Mouse (Mus musculus) G1E (cell line): ENCODE data around the gene Auts2. TPM values are rescaled to one million over a fixed set of nuclear protein-coding genes. Genes with fewer than 3 reads are reported as not detected.

Source experiments
- ATAC-seq: 2 replicates; pipeline ENCODE4 v1.8.0; 2016; ENCODE audit warnings: mild to moderate bottlenecking; ENCODE audit not compliant: insufficient number of reproducible peaks, poor library complexity, low FRiP score, severe bottlenecking; ENCODE audit errors: extremely low read depth
- DNase-seq: peaks from one replicate; pipeline ENCODE4 v3.0.0; 2012; ENCODE audit warnings: low spot score
- H3K27me3 ChIP-seq: 2 replicates; pipeline ENCODE4 v1.6.1; 2012; ENCODE audit warnings: mild to moderate bottlenecking, low read length, inconsistent platforms; ENCODE audit not compliant: insufficient read depth
- H3K36me3 ChIP-seq: replicated peaks from 2 replicates; pipeline ENCODE3; 2012; ENCODE audit warnings: mild to moderate bottlenecking, inconsistent platforms
- H3K4me1 ChIP-seq: 2 replicates; pipeline ENCODE4 v1.6.1; 2012; ENCODE audit warnings: low read depth, low read length, inconsistent platforms, mixed read lengths; ENCODE audit not compliant: insufficient read depth
- H3K4me3 ChIP-seq: 2 replicates; pipeline ENCODE4 v1.5.1; 2012; ENCODE audit warnings: low read depth, mild to moderate bottlenecking, inconsistent platforms, low read length, moderate library complexity, mixed read lengths
- H3K9me3 ChIP-seq: replicated peaks from 2 replicates; pipeline ENCODE4 v1.6.1; 2012; ENCODE audit warnings: inconsistent platforms
- CTCF ChIP-seq: IDR thresholded peaks from 2 replicates; pipeline ENCODE4 v1.5.1; 2012; ENCODE audit warnings: low read depth, low read length, inconsistent platforms, mixed read lengths
- GATA1 ChIP-seq: IDR thresholded peaks from 2 replicates; pipeline ENCODE4 v1.6.1; 2012; ENCODE audit warnings: borderline replicate concordance, low read length, inconsistent platforms, mixed read lengths
- GATA2 ChIP-seq: IDR thresholded peaks from 2 replicates; pipeline ENCODE4 v1.6.1; 2012; ENCODE audit warnings: low read depth, low read length, inconsistent platforms, borderline replicate concordance
- POLR2AphosphoS5 ChIP-seq: IDR thresholded peaks from 2 replicates; pipeline ENCODE4 v1.6.1; 2012; ENCODE audit warnings: low read depth, low read length, inconsistent platforms; ENCODE audit not compliant: insufficient replicate concordance
- TAL1 ChIP-seq: conservative IDR thresholded peaks from 2 replicates; pipeline ENCODE4 v1.6.1; 2012; ENCODE audit warnings: low read depth, low read length, inconsistent platforms, mixed read lengths
- polyA plus RNA-seq: library from polyadenylated mRNA; stranded (reverse); fragments of >175 nt; gene quantifications from 2 replicates; pipeline ENCODE4 v1.2.3, GENCODE M21; 2012
- total RNA-seq, 2 experiments: library from RNA; stranded (forward) in 1 of 2; stranded (reverse) in 1 of 2; fragments of 200-1000 nt in 1 of 2; fragments of >200 nt in 1 of 2; fragmentation: Nextera tagmentation in 1 of 2; gene quantifications; 2 replicates each; pipeline ENCODE4 v1.2.3; 2014 to 2017

Gene Auts2
- total and polyA plus RNA-seq, 3 experiments = 0.09 to 1.3 (median 0.90) TPM

- H3K4me3 ChIP-seq = no peak overlapping the region
- no peak for TF ChIP-seq GATA1
- no peak for TF ChIP-seq GATA2
- TF ChIP-seq POLR2AphosphoS5 = no peak
- no peak for TF ChIP-seq TAL1
- no peak for TF ChIP-seq CTCF
- H3K4me1 ChIP-seq = no peaks in the 10 kb centered on the region
- no peak for DNase-seq
- H3K27me3 ChIP-seq = no peaks in the 10 kb centered on the region
- no peaks in the 10 kb centered on the region for H3K36me3 ChIP-seq
- H3K9me3 ChIP-seq = peaks cover 68% of the 10 kb centered on the region
- ATAC-seq = no peak
These were observed 896.9 kb downstream of the Auts2 start for GRCm38 (mm10) chr5:131646192-131646775.

- no peak for ATAC-seq
- H3K9me3 ChIP-seq = peaks cover 66% of the 10 kb centered on the region
These were observed 897.6 kb downstream of the Auts2 start for GRCm38 (mm10) chr5:131645341-131646191.

GRCm38 (mm10) chr5:131644331-131644730 is 898.8 kb downstream of the Auts2 start:
- no peaks in the 10 kb centered on the region for H3K27me3 ChIP-seq
- no peak overlapping the region for H3K4me3 ChIP-seq
- TF ChIP-seq TAL1 = no peak
- TF ChIP-seq POLR2AphosphoS5 = no peak
- TF ChIP-seq GATA1 = no peak
- no peak for TF ChIP-seq CTCF
- no peak for TF ChIP-seq GATA2
- ATAC-seq (no peak), DNase-seq (no peak)
- H3K9me3 ChIP-seq = peaks cover 56% of the 10 kb centered on the region
- H3K36me3 ChIP-seq = no peaks in the 10 kb centered on the region
- no peaks in the 10 kb centered on the region for H3K4me1 ChIP-seq

More at GRCm38 (mm10) chr5:131645341-131646191, 897.6 kb downstream of the Auts2 start:
- H3K36me3 ChIP-seq = no peaks in the 10 kb centered on the region
- no peak for TF ChIP-seq POLR2AphosphoS5
- DNase-seq = no peak
- H3K4me3 ChIP-seq = no peak overlapping the region
- H3K27me3 ChIP-seq = no peaks in the 10 kb centered on the region
- H3K4me1 ChIP-seq = no peaks in the 10 kb centered on the region

GRCm38 (mm10) chr5:131643176-131644174 is 899.7 kb downstream of the Auts2 start:
- Histone ChIP-seq H3K4me3 (no peak overlapping the region), H3K36me3 (no peaks in the 10 kb centered on the region), H3K27me3 (no peaks in the 10 kb centered on the region), H3K4me1 (no peaks in the 10 kb centered on the region), H3K9me3 (peaks cover 50% of the 10 kb centered on the region)
- no peak for ATAC-seq
- DNase-seq = no peak
- no peak for TF ChIP-seq CTCF
- no peak for TF ChIP-seq POLR2AphosphoS5
- no peak for TF ChIP-seq GATA1
- no peak for TF ChIP-seq GATA2
- TF ChIP-seq TAL1 = no peak

GRCm38 (mm10) chr5:131642752-131643151 is 900.4 kb downstream of the Auts2 start:
- Histone ChIP-seq H3K4me3 (no peak overlapping the region), H3K9me3 (peaks cover 43% of the 10 kb centered on the region), H3K27me3 (no peaks in the 10 kb centered on the region), H3K36me3 (no peaks in the 10 kb centered on the region), H3K4me1 (no peaks in the 10 kb centered on the region)
- no peak for DNase-seq
- TF ChIP-seq GATA1 (no peak), POLR2AphosphoS5 (no peak), TAL1 (no peak), GATA2 (no peak), CTCF (no peak)
- ATAC-seq = no peak

- Histone ChIP-seq H3K27me3 (no peaks in the 10 kb centered on the region), H3K9me3 (peaks cover 45% of the 10 kb centered on the region), H3K4me3 (no peak overlapping the region), H3K4me1 (no peaks in the 10 kb centered on the region), H3K36me3 (no peaks in the 10 kb centered on the region)
- no peak for ATAC-seq
- TF ChIP-seq POLR2AphosphoS5 (no peak), GATA1 (no peak), CTCF (no peak), TAL1 (no peak), GATA2 (no peak)
- DNase-seq = no peak
These were observed 906.7 kb downstream of the Auts2 start for GRCm38 (mm10) chr5:131636431-131636830.
